Mouse (Mus musculus): ENCODE data around the gene Chrna4. TPM values are rescaled to one million over a fixed set of nuclear protein-coding genes. Genes with fewer than 3 reads are reported as not detected.

The Chrna4 gene
- total and polyA plus RNA-seq, 3 experiments: 0.05 TPM; not detected in 2

- ATAC-seq (ENCODE audit: extremely low read depth, insufficient number of reproducible peaks, low FRiP score, poor library complexity, severe bottlenecking): no peak
- H3K27me3 ChIP-seq (ENCODE audit: insufficient read depth, low read length): peaks cover 3% of the 10 kb centered on the region
- no peak for DNase-seq (ENCODE audit: low spot score)
- peaks cover 15% of the 10 kb centered on the region for H3K36me3 ChIP-seq (replicated peaks)
- H3K9me3 ChIP-seq (replicated peaks): no peaks in the 10 kb centered on the region
- H3K4me1 ChIP-seq (ENCODE audit: insufficient read depth, low read depth, low read length): no peaks in the 10 kb centered on the region
- TF ChIP-seq GATA2 (IDR thresholded peaks at IDR 0.05; ENCODE audit: borderline replicate concordance, low read depth, low read length) (no peak), CTCF (IDR thresholded peaks at IDR 0.05; ENCODE audit: low read depth, low read length) (no peak), TAL1 (conservative IDR thresholded peaks at IDR 0.05; ENCODE audit: low read depth, low read length) (no peak), GATA1 (IDR thresholded peaks at IDR 0.05; ENCODE audit: borderline replicate concordance, low read length) (no peak), POLR2AphosphoS5 (IDR thresholded peaks at IDR 0.05; ENCODE audit: insufficient replicate concordance, low read depth, low read length) (no peak)
- no peak overlapping the region for H3K4me3 ChIP-seq (ENCODE audit: low read depth, low read length)
These were observed 54.9 kb downstream of the Chrna4 start for GRCm38 (mm10) chr2:180988347-180988913.

DNA sequence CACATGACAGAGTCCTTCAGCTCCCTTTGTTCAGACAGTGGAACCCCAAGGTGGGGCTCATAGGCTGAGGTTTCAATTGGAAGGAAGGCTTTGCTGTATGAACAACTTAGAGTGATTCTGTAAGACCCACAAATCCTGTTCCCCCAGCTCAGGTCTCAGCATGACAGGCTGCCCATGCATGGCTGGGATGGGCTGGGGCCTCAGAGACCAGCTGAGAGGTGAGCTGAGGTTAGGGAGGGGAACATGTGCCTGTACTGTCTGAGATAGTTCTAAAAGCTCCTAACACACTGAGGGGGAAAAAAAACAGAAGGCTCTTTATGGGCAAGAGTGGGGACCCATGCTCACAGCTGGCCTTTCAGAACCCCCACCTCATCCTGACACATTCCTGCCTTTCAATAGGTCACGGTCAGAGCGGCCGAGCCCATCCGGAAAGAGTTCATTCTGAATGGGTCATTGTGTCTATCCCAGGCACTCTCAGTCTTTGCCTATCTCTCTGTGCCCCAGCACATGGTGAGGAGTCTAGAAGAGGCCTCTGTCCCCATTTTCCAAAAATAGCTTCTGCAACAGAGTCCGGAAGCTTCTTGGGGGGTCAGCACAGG, 55.8 kb downstream of the Chrna4 start:
- H3K27me3 ChIP-seq (ENCODE audit: insufficient read depth, low read length): peaks cover 3% of the 10 kb centered on the region
- TF ChIP-seq POLR2AphosphoS5 (IDR thresholded peaks at IDR 0.05; ENCODE audit: insufficient replicate concordance, low read depth, low read length) (no peak), CTCF (IDR thresholded peaks at IDR 0.05; ENCODE audit: low read depth, low read length) (no peak), TAL1 (conservative IDR thresholded peaks at IDR 0.05; ENCODE audit: low read depth, low read length) (no peak), GATA1 (IDR thresholded peaks at IDR 0.05; ENCODE audit: borderline replicate concordance, low read length) (no peak), GATA2 (IDR thresholded peaks at IDR 0.05; ENCODE audit: borderline replicate concordance, low read depth, low read length) (no peak)
- no peak for DNase-seq (ENCODE audit: low spot score)

GRCm38 (mm10) chr2:180987001-180987400, 56.3 kb downstream of the Chrna4 start:
- Histone ChIP-seq H3K4me1 (ENCODE audit: insufficient read depth, low read depth, low read length) (no peaks in the 10 kb centered on the region; the same call in 1 of the 2 replicates), H3K27me3 (ENCODE audit: insufficient read depth, low read length) (peaks cover 3% of the 10 kb centered on the region), H3K36me3 (replicated peaks) (peaks cover 30% of the 10 kb centered on the region), H3K9me3 (replicated peaks) (no peaks in the 10 kb centered on the region), H3K4me3 (ENCODE audit: low read depth, low read length) (no peak overlapping the region)
- no peak for DNase-seq (ENCODE audit: low spot score)
- no peak for ATAC-seq (ENCODE audit: extremely low read depth, insufficient number of reproducible peaks, low FRiP score, poor library complexity, severe bottlenecking)
- no peak for TF ChIP-seq TAL1 (conservative IDR thresholded peaks at IDR 0.05; ENCODE audit: low read depth, low read length)
- TF ChIP-seq GATA2 (IDR thresholded peaks at IDR 0.05; ENCODE audit: borderline replicate concordance, low read depth, low read length): no peak
- no peak for TF ChIP-seq CTCF (IDR thresholded peaks at IDR 0.05; ENCODE audit: low read depth, low read length)
- no peak for TF ChIP-seq POLR2AphosphoS5 (IDR thresholded peaks at IDR 0.05; ENCODE audit: insufficient replicate concordance, low read depth, low read length)
- no peak for TF ChIP-seq GATA1 (IDR thresholded peaks at IDR 0.05; ENCODE audit: borderline replicate concordance, low read length)

More for the DNA sequence above, 55.8 kb downstream of the Chrna4 start:
- Histone ChIP-seq H3K4me3 (ENCODE audit: low read depth, low read length) (no peak overlapping the region), H3K36me3 (replicated peaks) (peaks cover 24% of the 10 kb centered on the region), H3K4me1 (ENCODE audit: insufficient read depth, low read depth, low read length) (no peaks in the 10 kb centered on the region; the same call in 1 of the 2 replicates), H3K9me3 (replicated peaks) (no peaks in the 10 kb centered on the region)
- ATAC-seq (ENCODE audit: extremely low read depth, insufficient number of reproducible peaks, low FRiP score, poor library complexity, severe bottlenecking): no peak

- Histone ChIP-seq H3K4me1 (ENCODE audit: insufficient read depth, low read depth, low read length) (no peaks in the 10 kb centered on the region; the same call in 1 of the 2 replicates), H3K27me3 (ENCODE audit: insufficient read depth, low read length) (peaks cover 3% of the 10 kb centered on the region), H3K4me3 (ENCODE audit: low read depth, low read length) (no peak within 1 kb of the TSS), H3K9me3 (replicated peaks) (no peaks in the 10 kb centered on the region), H3K36me3 (replicated peaks) (peaks cover 35% of the 10 kb centered on the region)
- ATAC-seq (ENCODE audit: extremely low read depth, insufficient number of reproducible peaks, low FRiP score, poor library complexity, severe bottlenecking) (no peak), DNase-seq (ENCODE audit: low spot score) (no peak)
- TF ChIP-seq CTCF (IDR thresholded peaks at IDR 0.05; ENCODE audit: low read depth, low read length): no peak
- TF ChIP-seq GATA1 (IDR thresholded peaks at IDR 0.05; ENCODE audit: borderline replicate concordance, low read length): no peak
- TF ChIP-seq GATA2 (IDR thresholded peaks at IDR 0.05; ENCODE audit: borderline replicate concordance, low read depth, low read length): no peak
- TF ChIP-seq TAL1 (conservative IDR thresholded peaks at IDR 0.05; ENCODE audit: low read depth, low read length): no peak
- TF ChIP-seq POLR2AphosphoS5 (IDR thresholded peaks at IDR 0.05; ENCODE audit: insufficient replicate concordance, low read depth, low read length): no peak
These were observed 56.9 kb downstream of the Chrna4 start, which contains the start of gene Col20a1 for GRCm38 (mm10) chr2:180986449-180986848. Gene Col20a1 (plus strand): TSS chr2:180986535.

DNA sequence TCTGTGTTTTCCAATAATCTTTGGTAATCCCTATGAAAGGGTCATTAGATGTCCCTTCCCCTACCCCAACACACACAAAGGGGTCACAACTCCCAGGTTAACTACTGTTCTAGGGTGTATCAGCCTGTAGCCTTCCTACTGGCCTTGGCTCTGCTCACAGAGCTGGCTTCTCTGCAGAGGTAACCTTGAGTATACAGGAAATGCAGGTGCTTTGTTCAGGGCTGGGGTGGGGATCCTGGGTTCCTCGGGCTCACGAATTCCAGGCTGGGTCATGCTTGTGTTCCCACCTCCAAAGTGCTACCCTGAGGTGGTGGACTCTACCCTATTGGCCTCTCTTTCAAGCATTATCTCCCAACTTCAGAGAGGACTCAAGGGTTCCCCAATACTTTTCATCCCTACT, 57.7 kb downstream of the Chrna4 start:
- no peak overlapping the region for H3K4me3 ChIP-seq (ENCODE audit: low read depth, low read length)
- ATAC-seq (ENCODE audit: extremely low read depth, insufficient number of reproducible peaks, low FRiP score, poor library complexity, severe bottlenecking): no peak
- TF ChIP-seq GATA1 (IDR thresholded peaks at IDR 0.05; ENCODE audit: borderline replicate concordance, low read length) (no peak), GATA2 (IDR thresholded peaks at IDR 0.05; ENCODE audit: borderline replicate concordance, low read depth, low read length) (no peak), CTCF (IDR thresholded peaks at IDR 0.05; ENCODE audit: low read depth, low read length) (no peak), TAL1 (conservative IDR thresholded peaks at IDR 0.05; ENCODE audit: low read depth, low read length) (no peak), POLR2AphosphoS5 (IDR thresholded peaks at IDR 0.05; ENCODE audit: insufficient replicate concordance, low read depth, low read length) (no peak)
- H3K27me3 ChIP-seq (ENCODE audit: insufficient read depth, low read length): peaks cover 3% of the 10 kb centered on the region
- no peaks in the 10 kb centered on the region; the same call in 1 of the 2 replicates for H3K4me1 ChIP-seq (ENCODE audit: insufficient read depth, low read depth, low read length)
- no peaks in the 10 kb centered on the region for H3K9me3 ChIP-seq (replicated peaks)
- peaks cover 43% of the 10 kb centered on the region for H3K36me3 ChIP-seq (replicated peaks)
- DNase-seq (ENCODE audit: low spot score): no peak

GRCm38 (mm10) chr2:180981133-180981532, 62.2 kb downstream of the Chrna4 start:
- H3K4me1 ChIP-seq (ENCODE audit: insufficient read depth, low read depth, low read length): no peaks in the 10 kb centered on the region; the same call in 1 of the 2 replicates
- H3K36me3 ChIP-seq (replicated peaks): peaks cover 88% of the 10 kb centered on the region
- no peaks in the 10 kb centered on the region for H3K9me3 ChIP-seq (replicated peaks)
- no peak overlapping the region for H3K4me3 ChIP-seq (ENCODE audit: low read depth, low read length)
- no peak for DNase-seq (ENCODE audit: low spot score)
- H3K27me3 ChIP-seq (ENCODE audit: insufficient read depth, low read length): no peaks in the 10 kb centered on the region
- no peak for TF ChIP-seq GATA1 (IDR thresholded peaks at IDR 0.05; ENCODE audit: borderline replicate concordance, low read length)
- no peak for TF ChIP-seq CTCF (IDR thresholded peaks at IDR 0.05; ENCODE audit: low read depth, low read length)
- TF ChIP-seq GATA2 (IDR thresholded peaks at IDR 0.05; ENCODE audit: borderline replicate concordance, low read depth, low read length): no peak
- no peak for TF ChIP-seq TAL1 (conservative IDR thresholded peaks at IDR 0.05; ENCODE audit: low read depth, low read length)
- TF ChIP-seq POLR2AphosphoS5 (IDR thresholded peaks at IDR 0.05; ENCODE audit: insufficient replicate concordance, low read depth, low read length): no peak
- ATAC-seq (ENCODE audit: extremely low read depth, insufficient number of reproducible peaks, low FRiP score, poor library complexity, severe bottlenecking): no peak

Other genes with a start within 250 kb of the Chrna4 start
- 90.2 and 96.6 TPM in 2 replicates for gene Ythdf1, start 122.6 kb downstream of the Chrna4 start, total RNA-seq (2014; fragmentation: Nextera tagmentation)
- 24.6 and 26.3 TPM in 2 replicates for gene Ythdf1, start 122.6 kb downstream of the Chrna4 start, total RNA-seq (2017)
- 72.5 and 87.0 TPM in 2 replicates for gene Ythdf1, start 122.6 kb downstream of the Chrna4 start, polyA plus RNA-seq (2012)
- gene Birc7, start 114.5 kb downstream of the Chrna4 start, total RNA-seq (2014; fragmentation: Nextera tagmentation): not detected in 2 replicates
- not detected in 2 replicates for gene Birc7, start 114.5 kb downstream of the Chrna4 start, total RNA-seq (2017)
- gene Birc7, start 114.5 kb downstream of the Chrna4 start, polyA plus RNA-seq (2012): not detected in 2 replicates
- not detected in 2 replicates for gene Nkain4, start 88.8 kb downstream of the Chrna4 start, total RNA-seq (2014; fragmentation: Nextera tagmentation)
- not detected in 2 replicates for gene Nkain4, start 88.8 kb downstream of the Chrna4 start, total RNA-seq (2017)
- not detected in 2 replicates for gene Nkain4, start 88.8 kb downstream of the Chrna4 start, polyA plus RNA-seq (2012)
- 29.7 and 56.1 TPM in 2 replicates for gene Arfgap1, start 76.3 kb downstream of the Chrna4 start, total RNA-seq (2014; fragmentation: Nextera tagmentation)
- 40.6 and 41.4 TPM in 2 replicates for gene Arfgap1, start 76.3 kb downstream of the Chrna4 start, total RNA-seq (2017)
- 27.8 and 39.9 TPM in 2 replicates for gene Arfgap1, start 76.3 kb downstream of the Chrna4 start, polyA plus RNA-seq (2012)
- gene Col20a1, start 57.0 kb downstream of the Chrna4 start, total RNA-seq (2014; fragmentation: Nextera tagmentation): 3.7 and 4.9 TPM in 2 replicates
- gene Col20a1, start 57.0 kb downstream of the Chrna4 start, total RNA-seq (2017): 0.38 and 0.58 TPM in 2 replicates
- 0.57 TPM in 2 replicates for gene Col20a1, start 57.0 kb downstream of the Chrna4 start, polyA plus RNA-seq (2012)
- 1.6 TPM in 1 of 2 replicates, not detected in the other for gene Kcnq2, start 91.8 kb upstream of the Chrna4 start, total RNA-seq (2014; fragmentation: Nextera tagmentation)
- gene Kcnq2, start 91.8 kb upstream of the Chrna4 start, total RNA-seq (2017): 0.23 and 0.44 TPM in 2 replicates
- gene Kcnq2, start 91.8 kb upstream of the Chrna4 start, polyA plus RNA-seq (2012): not detected in 2 replicates
- gene Eef1a2, start 113.5 kb upstream of the Chrna4 start, total RNA-seq (2014; fragmentation: Nextera tagmentation): not detected in 2 replicates
- 0.05 TPM in 1 of 2 replicates, not detected in the other for gene Eef1a2, start 113.5 kb upstream of the Chrna4 start, total RNA-seq (2017)
- not detected in 2 replicates for gene Eef1a2, start 113.5 kb upstream of the Chrna4 start, polyA plus RNA-seq (2012)
- gene Ppdpf, start 143.7 kb upstream of the Chrna4 start, total RNA-seq (2014; fragmentation: Nextera tagmentation): 148 and 153 TPM in 2 replicates
- gene Ppdpf, start 143.7 kb upstream of the Chrna4 start, total RNA-seq (2017): 58.4 and 74.0 TPM in 2 replicates
- gene Ppdpf, start 143.7 kb upstream of the Chrna4 start, polyA plus RNA-seq (2012): 143 and 210 TPM in 2 replicates
- gene Ptk6, start 159.2 kb upstream of the Chrna4 start, total RNA-seq (2014; fragmentation: Nextera tagmentation): not detected in 2 replicates
- gene Ptk6, start 159.2 kb upstream of the Chrna4 start, total RNA-seq (2017): 0.22 TPM in 1 of 2 replicates, not detected in the other
- not detected in 2 replicates for gene Ptk6, start 159.2 kb upstream of the Chrna4 start, polyA plus RNA-seq (2012)
- 0.30 TPM in 1 of 2 replicates, not detected in the other for gene Srms, start 169.6 kb upstream of the Chrna4 start, total RNA-seq (2014; fragmentation: Nextera tagmentation)
- 0.06 TPM in 1 of 2 replicates, not detected in the other for gene Srms, start 169.6 kb upstream of the Chrna4 start, total RNA-seq (2017)
- gene Srms, start 169.6 kb upstream of the Chrna4 start, polyA plus RNA-seq (2012): not detected in 2 replicates
- not detected in 2 replicates for gene Fndc11, start 176.5 kb upstream of the Chrna4 start, total RNA-seq (2014; fragmentation: Nextera tagmentation)
- gene Fndc11, start 176.5 kb upstream of the Chrna4 start, total RNA-seq (2017): 0.23 TPM in 1 of 2 replicates, not detected in the other
- gene Fndc11, start 176.5 kb upstream of the Chrna4 start, polyA plus RNA-seq (2012): not detected in 2 replicates
- 23.8 and 24.3 TPM in 2 replicates for gene Helz2, start 198.5 kb upstream of the Chrna4 start, total RNA-seq (2014; fragmentation: Nextera tagmentation)
- 12.4 and 13.6 TPM in 2 replicates for gene Helz2, start 198.5 kb upstream of the Chrna4 start, total RNA-seq (2017)
- 11.6 and 13.4 TPM in 2 replicates for gene Helz2, start 198.5 kb upstream of the Chrna4 start, polyA plus RNA-seq (2012)
- gene Gmeb2, start 244.5 kb upstream of the Chrna4 start, total RNA-seq (2014; fragmentation: Nextera tagmentation): 40.8 and 50.0 TPM in 2 replicates
- 12.8 and 15.6 TPM in 2 replicates for gene Gmeb2, start 244.5 kb upstream of the Chrna4 start, total RNA-seq (2017)
- 12.2 and 18.1 TPM in 2 replicates for gene Gmeb2, start 244.5 kb upstream of the Chrna4 start, polyA plus RNA-seq (2012)

Measured in G1E (cell line).